Mouse (Mus musculus): ENCODE measurements at regions not wholly inside any gene's neighbourhood (a gene's known extent, or its start where the extent isn't known, plus 50 kb on each side); places are given as distances from the start of the nearest gene placed in this dataset.
"Not testable (repeated sequence)": the region's sequence is repeated elsewhere in the genome, so short reads cannot be mapped to it uniquely, and the experiment has no call there.

DNA sequence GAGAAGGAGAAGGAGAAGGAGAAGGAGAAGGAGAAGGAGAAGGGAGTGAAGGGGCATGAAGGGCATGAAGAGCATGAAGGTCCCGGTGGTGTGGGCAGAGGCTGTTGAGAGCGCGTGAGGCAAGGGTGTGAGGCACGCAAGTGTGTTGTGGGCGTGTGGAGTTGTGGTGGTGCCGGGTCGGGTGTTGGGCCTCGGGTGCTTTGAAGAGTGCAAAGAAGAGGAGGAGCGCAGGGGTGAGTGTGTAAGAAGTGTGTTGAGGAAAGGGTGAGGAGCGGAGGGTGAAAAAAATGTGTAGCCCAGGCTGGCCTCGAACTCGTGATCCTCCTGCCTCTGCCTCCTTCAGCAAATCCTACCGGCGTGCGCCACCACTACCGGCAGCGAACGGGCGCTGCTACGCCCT, 69.4 kb downstream of the Pdia4 start:
- TF ChIP-seq GATA1 (IDR thresholded peaks at IDR 0.05; ENCODE audit: borderline replicate concordance, low read length); FLI1 (IDR thresholded peaks at IDR 0.05; ENCODE audit: low read length): not testable (repeated sequence)
